Mouse (Mus musculus) neural tube, embryonic 14.5 days (tissue): ENCODE measurements around the gene Cuedc1. TPM values are rescaled to one million over a fixed set of nuclear protein-coding genes. Genes with fewer than 3 reads are reported as not detected.

Source experiments
- ATAC-seq: fragments of 200-750 bp; cut with Nextera tagmentation; 2 replicates; pipeline ENCODE4 v1.8.0; 2017; ENCODE audit warnings: low read depth, mild to moderate bottlenecking, moderate TSS enrichment, moderate library complexity
- H3K27ac ChIP-seq: fragments of 300-500 bp; sonication (generic); 2 replicates; pipeline ENCODE4 v1.5.1; 2014; ENCODE audit warnings: low read depth, mild to moderate bottlenecking, control low read depth, low read length, moderate library complexity, mixed read lengths
- H3K27me3 ChIP-seq: fragments of 300-500 bp; sonication (generic); 2 replicates; pipeline ENCODE4 v1.6.1; 2014; ENCODE audit warnings: low read length; ENCODE audit not compliant: control insufficient read depth, insufficient read depth
- H3K36me3 ChIP-seq: fragments of 300-500 bp; sonication (generic); 2 replicates; pipeline ENCODE4 v1.6.1; 2014; ENCODE audit warnings: low read length, mixed read lengths; ENCODE audit not compliant: control insufficient read depth, insufficient read depth
- H3K4me1 ChIP-seq: fragments of 300-500 bp; sonication (generic); 2 replicates; pipeline ENCODE4 v1.6.1; 2014; ENCODE audit warnings: low read length; ENCODE audit not compliant: control insufficient read depth, insufficient read depth
- H3K4me2 ChIP-seq: fragments of 300-500 bp; sonication (generic); 2 replicates; pipeline ENCODE4 v1.6.1; 2014; ENCODE audit warnings: mild to moderate bottlenecking, low read depth, low read length, control low read depth
- H3K4me3 ChIP-seq: fragments of 300-500 bp; sonication (generic); 2 replicates; pipeline ENCODE4 v1.5.1; 2014; ENCODE audit warnings: low read depth, low read length, control low read depth, mixed read lengths
- H3K9ac ChIP-seq: fragments of 300-500 bp; sonication (generic); replicated peaks from 2 replicates; pipeline ENCODE4 v1.6.1; 2014; ENCODE audit warnings: low read depth, mild to moderate bottlenecking, control low read depth, low read length, mixed read lengths
- H3K9me3 ChIP-seq: fragments of 300-500 bp; sonication (generic); 2 replicates; pipeline ENCODE4 v1.6.1; 2016; ENCODE audit warnings: low read length; ENCODE audit not compliant: control insufficient read depth
- WGBS: fragments of 180-500 bp; shearing (Covaris S2); extraction: QIAGEN DNeasy Blood & Tissue Kit; methylation state at CpG from one replicate; pipeline ENCODE4 v1.1.7; 2014; 5-methylcytosine and 5-hydroxymethylcytosine counted together
- polyA plus RNA-seq: library from polyadenylated mRNA; unstranded; fragments of >200 nt; fragmentation: Nextera tagmentation; extraction: Ambion mirVana; gene quantifications from 2 replicates; pipeline ENCODE4 v1.2.1, GENCODE M21; 2014

The Cuedc1 gene
- polyA plus RNA-seq, 1 experiment from 2014 or later: 38.3 TPM

DNA sequence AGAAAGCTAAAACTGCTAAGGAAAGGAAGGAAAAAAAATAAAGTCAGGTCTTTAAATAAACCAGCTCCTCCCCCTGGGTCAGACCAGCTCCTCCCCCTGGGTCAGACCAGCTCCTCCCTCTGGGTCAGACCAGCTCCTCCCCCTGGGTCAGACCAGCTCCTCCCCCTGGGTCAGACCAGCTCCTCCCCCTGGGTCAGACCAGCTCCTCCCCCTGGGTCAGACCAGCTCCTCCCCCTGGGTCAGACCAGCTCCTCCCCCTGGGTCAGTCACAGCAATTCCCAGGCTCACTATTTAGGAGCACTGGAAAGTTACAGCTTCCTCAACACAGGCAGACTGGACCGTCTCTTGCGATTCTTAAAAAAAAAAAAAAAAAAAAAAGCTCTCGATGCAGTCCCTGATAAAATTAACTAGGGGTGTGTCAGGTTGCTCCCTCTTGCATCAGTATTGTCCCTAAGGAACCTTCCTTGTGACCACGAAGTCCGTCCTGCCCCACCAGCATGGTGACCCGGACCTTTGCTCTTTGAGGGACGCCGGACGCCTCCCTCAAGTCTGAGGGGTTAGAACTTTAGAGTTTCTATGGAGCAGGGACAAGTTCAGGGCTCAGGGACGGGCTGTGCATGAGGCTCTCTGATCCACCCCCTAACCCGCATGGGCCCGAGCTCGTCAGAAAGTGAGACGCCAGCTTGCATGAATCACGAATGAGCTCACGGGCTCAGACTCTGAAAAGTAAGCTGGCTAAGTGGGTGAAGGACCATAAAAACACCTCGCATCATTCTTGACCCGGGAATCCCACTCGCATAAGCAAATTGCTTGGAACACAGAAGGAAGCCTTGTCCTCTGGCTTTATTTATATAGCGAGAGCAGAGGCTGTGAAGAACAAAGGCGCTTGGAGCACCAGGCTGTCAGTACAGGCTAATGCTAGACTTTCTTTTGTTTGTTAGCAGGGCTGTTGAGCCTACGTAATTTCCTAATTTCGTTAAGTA is 137.7 kb downstream of the Cuedc1 start:
- H3K4me2 ChIP-seq: peak overlapping the region; percentile 15; the same call in 1 of the 2 replicates
- 5% methylated on average over 23 of the region's 23 CpGs for WGBS

DNA sequence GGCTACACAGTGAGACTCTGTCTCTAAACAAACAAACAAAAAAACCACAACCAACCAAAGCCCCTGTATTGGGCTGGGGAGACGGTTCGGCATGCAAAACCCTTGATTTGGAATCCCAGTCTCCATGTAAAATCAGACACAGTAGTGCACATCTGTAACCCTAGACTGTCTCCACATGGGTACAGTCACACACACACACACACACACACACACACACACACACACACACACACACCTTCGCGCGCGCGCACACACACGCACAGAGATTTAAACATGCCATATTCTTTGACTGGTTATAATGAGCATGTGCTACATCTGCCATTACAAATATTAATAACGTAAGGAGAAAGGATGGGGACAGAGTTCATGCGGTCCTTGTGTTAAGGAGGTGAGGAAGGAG is 142.4 kb downstream of the Cuedc1 start:
- H3K9me3 ChIP-seq: no peaks in the 10 kb centered on the region
- peak overlapping the region; percentile 77 for H3K27ac ChIP-seq
- H3K4me1 ChIP-seq: peaks cover 17% of the 10 kb centered on the region; the same call in 1 of the 2 replicates
- H3K4me3 ChIP-seq: no peak overlapping the region
- 42% methylated on average over 10 of the region's 10 CpGs for WGBS
- H3K36me3 ChIP-seq: no peaks in the 10 kb centered on the region
- H3K4me2 ChIP-seq: no peak overlapping the region
- H3K9ac ChIP-seq: no peak overlapping the region
- ATAC-seq: 0 out of 2 replicates have a peak, but pooled peaks have one; percentile 11
- peaks cover 2% of the 10 kb centered on the region; the same call in 1 of the 2 replicates for H3K27me3 ChIP-seq

More for the DNA sequence above, 137.7 kb downstream of the Cuedc1 start:
- ATAC-seq: no peak
- Histone ChIP-seq H3K9me3 (no peaks in the 10 kb centered on the region), H3K4me1 (peaks cover 27% of the 10 kb centered on the region), H3K27ac (peak overlapping the region; percentile 23; the same call in 1 of the 2 replicates), H3K4me3 (no peak overlapping the region), H3K36me3 (no peaks in the 10 kb centered on the region), H3K27me3 (peaks cover 2% of the 10 kb centered on the region; the same call in 1 of the 2 replicates), H3K9ac (no peak overlapping the region)

DNA sequence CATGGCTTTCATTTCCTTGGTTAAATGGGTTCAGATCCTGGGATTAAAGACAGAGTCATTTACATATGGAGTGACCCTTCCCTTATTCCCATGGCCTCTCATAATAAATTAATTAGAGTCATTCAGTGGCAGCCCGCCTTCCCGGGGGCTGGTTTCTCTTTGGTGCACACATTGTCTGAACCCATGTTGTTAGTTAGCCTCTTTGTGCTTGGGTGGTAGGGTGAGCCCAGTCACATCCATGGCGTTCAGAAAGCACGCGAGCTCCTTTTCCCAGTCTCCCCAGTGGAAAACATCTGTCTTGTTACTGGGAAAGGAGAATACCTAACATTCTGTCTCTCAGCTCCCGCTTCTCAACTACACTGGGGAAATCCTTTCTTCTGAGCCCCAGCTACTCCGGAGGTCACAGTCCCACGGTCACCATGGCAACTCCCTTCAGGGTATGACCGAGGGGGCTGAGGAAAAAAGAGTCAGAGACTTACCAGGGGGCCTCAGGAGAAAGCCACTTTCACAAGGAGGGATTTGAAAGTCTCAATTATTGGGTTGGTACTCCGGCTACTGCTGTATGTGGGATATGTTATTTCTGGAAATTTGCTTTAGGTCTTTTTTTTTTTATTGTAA is 143.0 kb downstream of the Cuedc1 start:
- WGBS: 4% methylated on average over 10 of the region's 10 CpGs
- Histone ChIP-seq H3K27me3 (peaks cover 2% of the 10 kb centered on the region; the same call in 1 of the 2 replicates), H3K4me3 (no peak overlapping the region), H3K4me1 (peaks cover 17% of the 10 kb centered on the region; the same call in 1 of the 2 replicates), H3K9me3 (no peaks in the 10 kb centered on the region), H3K4me2 (no peak overlapping the region), H3K36me3 (no peaks in the 10 kb centered on the region), H3K27ac (peak overlapping the region; percentile 77), H3K9ac (no peak overlapping the region)
- ATAC-seq: peak; percentile 72

GRCm38 (mm10) chr11:88241468-88242301 is 143.8 kb downstream of the Cuedc1 start:
- 36% methylated on average over 12 of the region's 12 CpGs for WGBS
- Histone ChIP-seq H3K4me2 (no peak overlapping the region), H3K27ac (peak overlapping the region; percentile 77), H3K9ac (no peak overlapping the region), H3K4me1 (peaks cover 15% of the 10 kb centered on the region; the same call in 1 of the 2 replicates), H3K9me3 (no peaks in the 10 kb centered on the region), H3K4me3 (no peak overlapping the region), H3K27me3 (peaks cover 2% of the 10 kb centered on the region; the same call in 1 of the 2 replicates), H3K36me3 (no peaks in the 10 kb centered on the region)
- no peak for ATAC-seq

Other genes with a start within 250 kb of the Cuedc1 start
- gene Mks1, start 244.8 kb upstream of the Cuedc1 start, polyA plus RNA-seq: 10.4 and 11.1 TPM in 2 replicates
- gene Epx, start 222.5 kb upstream of the Cuedc1 start, polyA plus RNA-seq: 0.28 and 0.46 TPM in 2 replicates
- not detected in 2 replicates for gene Olfr462, start 205.8 kb upstream of the Cuedc1 start, polyA plus RNA-seq
- not detected in 2 replicates for gene Olfr463, start 200.7 kb upstream of the Cuedc1 start, polyA plus RNA-seq
- gene Olfr464, start 177.1 kb upstream of the Cuedc1 start, polyA plus RNA-seq: 0.13 and 0.31 TPM in 2 replicates
- gene Dynll2, start 110.5 kb upstream of the Cuedc1 start, polyA plus RNA-seq: 30.5 and 37.9 TPM in 2 replicates
- 235 and 280 TPM in 2 replicates for gene Srsf1, start 50.7 kb upstream of the Cuedc1 start, polyA plus RNA-seq
- gene Vezf1, start 29.8 kb upstream of the Cuedc1 start, polyA plus RNA-seq: 50.2 and 53.5 TPM in 2 replicates
- 63.7 and 67.9 TPM in 2 replicates for gene Mrps23, start 106.3 kb downstream of the Cuedc1 start, polyA plus RNA-seq
- 0.23 and 0.52 TPM in 2 replicates for gene Ccdc182, start 196.0 kb downstream of the Cuedc1 start, polyA plus RNA-seq